Mouse (Mus musculus) urinary bladder, postnatal 25 days (tissue): ENCODE data around the gene Nfatc3.
"Not testable (repeated sequence)": the region's sequence is repeated elsewhere in the genome, so short reads cannot be mapped to it uniquely, and the experiment has no call there.

ENCODE experiments used
- DNase-seq: peaks from one replicate; pipeline ENCODE4 v3.0.0; 2022; ENCODE audit warnings: low spot score

Nfatc3 gene

DNA sequence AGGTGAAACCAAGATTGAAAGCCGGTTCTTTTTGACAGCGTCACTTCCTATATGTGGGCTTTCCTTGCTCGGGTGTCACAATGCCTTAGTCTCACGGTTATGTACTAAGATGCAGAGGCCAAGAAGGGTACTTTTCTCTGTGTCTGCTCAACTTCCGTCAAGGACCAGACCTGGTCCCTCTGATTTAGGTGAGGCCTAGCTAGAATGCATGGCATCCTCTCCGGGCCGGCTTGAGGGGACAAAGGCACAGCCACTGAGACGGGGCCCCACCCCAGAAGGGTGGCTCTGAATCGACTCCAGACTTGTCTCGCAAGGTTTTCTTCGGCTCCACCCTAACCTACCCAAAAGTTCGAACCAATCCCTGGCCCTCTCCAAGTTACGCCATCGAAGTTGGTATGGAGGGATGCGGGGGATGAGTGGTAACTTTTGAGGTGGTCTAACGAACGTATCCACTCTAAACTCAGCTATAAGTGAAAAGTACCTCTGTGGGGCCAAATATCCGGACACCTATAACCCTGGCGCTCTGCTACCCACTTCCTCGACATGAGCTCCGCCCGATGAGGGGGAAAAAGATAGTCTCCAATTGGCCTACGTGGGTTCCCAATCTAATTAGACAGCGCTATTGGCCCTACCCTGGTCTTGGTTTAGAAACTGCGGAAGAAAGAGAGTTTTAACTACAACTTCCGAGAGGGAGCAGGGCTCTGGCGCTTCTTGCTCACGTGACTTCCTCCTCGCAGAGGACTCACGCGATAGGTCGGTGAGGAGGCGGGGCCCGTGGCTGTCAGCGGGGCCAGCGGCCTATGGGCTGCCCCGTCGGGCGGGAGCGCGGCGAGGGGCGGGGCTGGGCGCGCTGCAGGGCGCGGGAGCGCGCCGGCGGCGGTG, at the start of gene Nfatc3:
TSS of gene Nfatc3 (plus strand) at position 110 of the 882 bp plus-strand sequence.
- peak; percentile 90 for DNase-seq

DNA sequence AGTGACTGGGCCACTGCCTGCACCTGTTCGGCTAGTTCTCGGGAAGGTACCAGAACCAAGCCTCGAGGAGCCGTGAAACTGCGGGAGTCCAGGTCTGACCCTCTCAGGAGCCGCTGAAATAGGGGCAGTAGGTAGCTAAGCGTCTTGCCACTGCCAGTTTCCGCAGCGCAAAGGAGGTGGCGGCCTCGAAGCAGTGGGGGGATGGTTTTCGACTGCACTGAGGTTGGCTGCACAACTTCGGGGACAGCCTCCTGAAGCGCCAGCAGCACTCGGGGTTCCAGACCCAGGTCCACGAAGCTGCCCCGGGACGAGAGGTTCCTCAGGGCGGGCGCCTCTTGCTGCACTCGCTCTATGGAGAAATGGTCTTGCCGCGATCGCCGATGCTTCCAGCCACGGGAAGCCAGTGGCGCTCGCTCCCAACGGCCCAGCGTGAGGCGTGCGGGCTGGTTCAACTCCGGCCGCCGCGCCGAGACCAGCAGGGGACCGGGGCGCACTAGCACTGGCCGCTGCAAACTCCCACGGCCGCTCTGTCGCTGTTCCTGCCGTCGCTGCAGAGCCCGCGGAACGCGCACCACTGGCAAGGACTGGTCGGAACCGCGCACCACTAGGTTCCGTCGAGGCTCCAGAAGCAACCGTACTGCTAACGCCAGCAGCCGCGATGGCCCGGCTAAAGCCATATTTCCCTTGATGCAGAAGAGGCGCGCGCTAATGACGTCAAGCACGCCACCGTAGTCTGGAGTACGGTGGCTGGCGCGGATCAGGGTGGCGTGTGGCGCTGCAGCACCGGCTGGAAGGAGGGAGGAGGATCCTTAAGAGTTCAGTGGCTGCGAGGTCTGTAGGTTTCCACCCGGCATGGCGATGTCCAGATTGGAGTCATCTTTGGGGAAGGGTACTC, 47.6 kb upstream of the Nfatc3 start:
- DNase-seq: peak; percentile 93

DNA sequence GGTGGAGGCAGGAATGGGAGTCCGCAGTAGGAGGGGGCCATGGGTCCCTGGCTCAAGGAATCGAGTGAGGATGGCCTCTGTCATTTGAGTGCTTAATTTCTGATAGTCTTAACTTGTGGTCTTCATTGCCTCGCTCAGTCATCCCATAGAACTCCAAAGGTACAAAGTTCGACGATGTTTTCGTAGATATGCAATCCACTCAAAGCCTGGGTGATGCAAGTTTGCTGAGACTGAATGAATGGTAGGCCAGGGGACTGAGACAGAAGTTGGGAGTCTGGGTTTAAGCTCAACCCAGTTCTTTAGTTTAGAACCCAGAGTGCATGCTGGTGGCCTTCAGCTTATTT, 47.0 kb upstream of the Nfatc3 start, which contains the start of gene Ddx28:
TSS of gene Ddx28 (minus strand) at position 240 of the 344 bp plus-strand sequence.
- DNase-seq: no peak

- not testable (repeated sequence) for DNase-seq
These were observed 46.4 kb upstream of the Nfatc3 start for GRCm38 (mm10) chr8:106012203-106012602.

DNA sequence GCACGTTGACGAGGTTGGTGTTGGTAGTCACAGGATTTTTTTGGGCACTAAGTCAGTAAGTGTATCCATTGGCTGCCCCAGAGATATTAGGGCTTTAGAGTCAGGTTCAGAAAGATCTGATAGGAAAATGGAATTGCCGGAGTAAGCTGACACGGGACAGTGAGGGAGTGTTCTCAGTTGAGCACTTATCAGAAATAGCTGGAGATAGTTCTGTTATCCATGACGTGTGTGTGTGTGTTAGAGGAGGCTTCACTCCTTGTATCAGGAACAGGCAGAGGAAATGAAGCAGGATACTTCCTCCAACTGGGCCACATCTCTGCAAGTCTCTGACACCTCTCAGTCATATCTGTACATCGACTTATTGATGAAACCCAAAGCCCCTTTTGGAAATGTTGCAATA, 42.4 kb upstream of the Nfatc3 start:
- no peak for DNase-seq

- DNase-seq: no peak
These were observed 41.5 kb upstream of the Nfatc3 start for GRCm38 (mm10) chr8:106017130-106017529.

- DNase-seq: no peak
These were observed 40.6 kb upstream of the Nfatc3 start for GRCm38 (mm10) chr8:106018039-106018438.

DNA sequence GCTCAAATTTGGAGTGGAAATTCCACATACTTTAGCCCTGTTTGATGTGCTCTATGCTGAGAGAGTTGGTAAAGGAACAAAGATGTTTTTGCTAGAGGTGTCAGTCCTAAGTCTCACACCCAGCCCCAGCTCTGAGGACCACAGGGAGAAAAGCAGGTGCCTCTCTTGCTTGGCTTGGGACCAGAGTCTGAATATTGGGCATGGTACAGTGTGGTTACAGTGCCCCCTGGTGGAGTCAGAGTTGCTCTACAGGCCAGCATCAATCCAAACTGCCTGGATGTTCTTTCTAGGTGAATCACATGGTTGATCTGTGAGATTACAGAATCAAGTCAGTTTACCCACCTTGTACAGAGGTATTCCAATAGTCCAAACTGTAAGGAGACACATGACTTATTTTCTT, 36.2 kb upstream of the Nfatc3 start:
- peak; percentile 76 for DNase-seq

DNA sequence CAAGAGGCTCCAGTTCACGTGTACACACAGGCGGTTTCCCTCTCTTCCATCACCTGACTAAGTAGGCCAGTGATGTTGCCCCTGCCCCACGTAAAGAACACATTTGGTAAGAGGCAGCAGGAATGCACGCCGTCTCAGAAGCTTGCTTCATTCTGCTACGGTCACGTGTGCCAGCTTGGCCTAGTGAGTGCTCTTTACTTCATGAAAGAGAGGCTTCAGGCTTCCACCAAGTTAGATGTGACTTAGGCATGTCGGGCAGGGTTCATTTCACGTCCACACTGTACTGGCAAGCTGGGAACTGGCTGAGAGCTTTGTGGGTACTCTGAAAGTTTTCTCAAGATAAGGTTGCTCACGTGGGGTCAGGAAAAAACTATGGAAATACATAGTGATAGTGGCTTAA, 19.9 kb upstream of the Nfatc3 start:
- DNase-seq: no peak

- DNase-seq: no peak
These were observed 19.0 kb upstream of the Nfatc3 start for GRCm38 (mm10) chr8:106039605-106040004.

GRCm38 (mm10) chr8:106040218-106040617, 18.4 kb upstream of the Nfatc3 start:
- DNase-seq: no peak

DNA sequence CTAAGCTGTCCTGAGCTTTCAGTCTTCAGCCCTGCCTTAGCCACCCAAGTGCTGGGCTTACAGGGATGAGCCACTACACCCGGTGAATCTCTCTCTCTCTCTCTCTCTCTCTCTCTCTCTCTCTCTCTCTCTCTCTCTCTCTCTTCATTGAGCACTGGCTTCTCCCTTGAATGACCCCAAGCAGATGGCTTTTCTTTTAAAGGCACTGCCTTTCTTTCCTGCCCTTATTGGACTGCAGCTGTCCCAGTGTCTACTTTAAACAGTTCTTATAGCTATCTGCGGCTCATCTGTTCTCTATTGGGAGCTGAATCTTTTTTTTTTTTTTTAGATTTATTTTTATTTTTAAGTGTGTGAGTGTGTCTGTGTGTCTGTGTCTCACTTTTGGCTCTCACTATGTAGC, 15.6 kb upstream of the Nfatc3 start:
- no peak for DNase-seq

DNA sequence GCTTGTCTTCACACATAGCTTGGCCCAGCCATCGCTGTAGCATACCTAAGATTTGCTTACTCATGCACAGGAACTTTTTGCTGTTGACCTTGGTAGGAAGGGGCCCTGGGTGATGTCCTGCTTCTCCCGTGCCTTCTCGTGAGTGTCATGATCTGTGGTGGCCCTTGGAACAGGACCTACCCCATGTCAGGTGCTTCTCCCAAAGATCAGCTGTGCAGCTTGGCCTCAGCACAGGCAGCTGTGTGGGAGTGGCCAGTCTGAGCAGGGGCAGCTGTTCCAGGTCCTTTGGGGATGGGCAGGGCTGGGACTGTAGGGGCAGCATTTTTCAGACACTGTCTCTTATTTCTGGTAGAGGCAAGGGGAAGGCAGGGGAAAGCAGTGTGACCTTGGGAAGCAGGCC, 14.5 kb upstream of the Nfatc3 start:
- no peak for DNase-seq

- DNase-seq: no peak
These were observed 11.6 kb upstream of the Nfatc3 start for GRCm38 (mm10) chr8:106046872-106047559.

DNA sequence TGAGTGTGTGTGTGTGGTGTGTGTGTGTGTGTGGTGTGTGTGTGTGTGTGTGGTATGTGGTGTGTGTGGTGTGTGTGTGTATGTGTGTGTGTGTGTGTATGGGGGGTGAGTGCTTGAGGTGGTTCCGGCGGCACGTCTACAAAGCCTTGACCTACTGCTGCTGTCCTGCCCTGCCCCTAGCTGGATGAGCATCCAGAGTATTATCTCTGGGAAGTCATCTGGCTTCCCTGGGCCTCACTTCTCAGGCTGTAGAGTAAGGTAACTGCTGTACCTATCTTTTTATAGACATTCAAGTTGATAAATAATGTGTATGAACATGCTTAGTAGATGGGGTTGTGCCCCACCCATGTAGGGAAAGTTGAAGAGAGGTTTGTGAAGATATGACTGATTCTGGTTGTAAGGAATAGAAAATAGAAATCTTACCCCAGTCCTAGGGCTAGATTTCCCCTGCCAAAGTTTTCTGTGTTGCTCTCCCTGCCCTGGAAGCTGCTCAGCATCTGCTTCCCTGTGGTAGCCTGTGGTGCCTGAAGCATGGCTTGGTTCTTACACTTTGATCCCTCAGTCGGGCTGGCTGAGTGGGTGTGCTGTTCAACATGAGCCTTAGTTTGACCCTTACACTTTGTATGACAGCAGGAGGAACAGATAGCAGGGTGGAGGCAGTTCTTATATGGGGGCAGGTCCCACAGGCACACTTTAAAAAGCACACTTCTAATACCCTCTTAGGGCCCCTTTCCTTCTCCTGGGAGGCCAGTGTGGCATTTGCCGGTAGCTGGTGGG, 10.6 kb upstream of the Nfatc3 start:
- no peak for DNase-seq

DNA sequence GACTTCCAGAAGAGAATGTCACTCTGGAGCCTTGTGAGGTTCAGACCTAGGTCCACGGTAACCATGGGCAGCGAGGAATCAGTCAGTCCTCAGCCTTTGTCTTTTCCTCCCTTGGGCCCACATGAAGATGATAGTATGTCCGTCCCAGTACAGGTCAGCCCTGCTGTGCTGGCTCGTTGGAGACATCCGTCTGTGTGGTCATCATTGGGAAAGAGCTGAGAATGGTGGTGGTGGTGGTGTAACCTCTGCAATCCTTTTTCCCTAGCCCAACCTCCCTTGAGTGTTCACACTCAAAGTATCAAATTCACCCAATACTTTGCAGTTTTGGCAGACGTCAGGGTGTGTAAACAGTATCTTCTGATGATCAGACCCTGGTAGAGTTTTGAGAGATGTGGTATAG, 8.8 kb upstream of the Nfatc3 start:
- no peak for DNase-seq

GRCm38 (mm10) chr8:106051068-106051467, 7.6 kb upstream of the Nfatc3 start:
- no peak for DNase-seq

- DNase-seq: no peak
These were observed 6.0 kb upstream of the Nfatc3 start for GRCm38 (mm10) chr8:106052510-106053089.

DNA sequence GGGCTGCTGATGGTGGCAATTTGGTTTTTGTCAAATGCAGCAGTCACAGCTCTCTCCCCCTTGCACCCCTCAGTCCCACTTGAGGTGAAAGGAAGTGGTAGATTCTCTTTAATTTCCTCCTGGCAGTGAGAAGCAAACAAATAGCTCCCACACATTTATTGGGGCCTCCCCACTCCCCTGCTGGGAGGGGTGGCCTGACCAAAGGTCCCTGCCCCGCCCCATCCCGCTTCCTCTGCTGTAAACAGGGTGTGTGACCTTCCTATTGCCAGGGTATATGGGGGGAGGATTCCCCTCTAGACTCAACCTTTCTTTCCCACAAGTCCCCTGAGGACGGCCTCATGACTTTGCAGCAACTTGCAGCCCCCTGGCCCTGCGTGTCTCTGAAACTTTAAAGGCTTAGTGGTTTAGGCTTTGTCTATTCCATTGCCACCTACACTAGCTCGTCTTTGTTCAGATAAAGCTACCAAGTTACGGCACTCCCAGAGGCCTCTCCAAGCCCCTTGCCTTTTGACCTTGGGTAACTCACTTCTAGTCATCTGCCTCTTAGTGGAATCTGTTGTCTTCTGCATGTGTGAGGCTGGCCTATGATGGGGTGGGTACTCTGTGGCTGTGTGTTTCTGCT, 4.3 kb upstream of the Nfatc3 start:
- no peak for DNase-seq

GRCm38 (mm10) chr8:106055038-106055437, 3.6 kb upstream of the Nfatc3 start:
- DNase-seq: no peak
